Mouse (Mus musculus): ENCODE results near the gene Cntrob. TPM values are rescaled to one million over a fixed set of nuclear protein-coding genes. Genes with fewer than 3 reads are reported as not detected.
A peak's percentile ranks its signal among the peaks of the same experiment; 100 is the strongest.

Gene Cntrob
- polyA plus RNA-seq (2016; fragmentation: Nextera tagmentation; extraction: Ambion mirVana) = 39.9 TPM in 2 replicates

DNA sequence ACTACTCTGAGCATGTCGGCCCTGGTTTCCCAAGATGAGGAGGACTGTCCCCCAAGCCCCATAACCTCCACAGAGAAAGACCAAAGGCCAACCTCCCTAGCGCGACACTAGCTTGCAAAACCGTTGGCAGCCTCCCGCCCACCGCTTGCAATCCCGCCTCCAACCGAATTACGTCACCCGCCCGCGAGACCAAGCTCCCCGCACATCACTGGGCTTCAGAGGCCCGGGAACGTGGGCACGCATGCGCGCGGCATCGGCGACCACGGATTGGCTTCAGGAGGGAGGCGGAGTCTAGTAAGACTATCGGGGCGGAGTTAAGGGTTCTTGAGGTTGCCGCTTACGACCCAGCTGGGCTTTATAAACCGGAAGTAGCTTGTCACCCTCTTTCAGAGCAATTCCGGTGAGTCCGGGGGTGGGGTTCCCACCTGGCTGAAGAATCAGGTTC is at the start of gene Cntrob, which contains the start of gene Trappc1:
Gene Cntrob, minus strand, starts transcription at position 109 of the 445 bp plus-strand sequence.
Gene Trappc1, plus strand, starts transcription at position 314 of the 445 bp plus-strand sequence.
- peaks cover 25% of the 10 kb centered on the region for H3K36me3 ChIP-seq
- WGBS = under 1% methylated on average over 30 of the region's 30 CpGs
- peaks cover 25% of the 10 kb centered on the region for H3K27me3 ChIP-seq (ENCODE audit: low read depth, poor library complexity, severe bottlenecking)
- H3K4me1 ChIP-seq = peaks cover 67% of the 10 kb centered on the region
- DNase-seq (ENCODE audit: low spot score) = peak; percentile 100
- no peaks in the 10 kb centered on the region for H3K9me3 ChIP-seq (replicated peaks)
- peak within 1 kb of the TSS; percentile 73 for H3K4me3 ChIP-seq
- peak within 1 kb of the TSS; percentile 97 for H3K27ac ChIP-seq (replicated peaks)

DNA sequence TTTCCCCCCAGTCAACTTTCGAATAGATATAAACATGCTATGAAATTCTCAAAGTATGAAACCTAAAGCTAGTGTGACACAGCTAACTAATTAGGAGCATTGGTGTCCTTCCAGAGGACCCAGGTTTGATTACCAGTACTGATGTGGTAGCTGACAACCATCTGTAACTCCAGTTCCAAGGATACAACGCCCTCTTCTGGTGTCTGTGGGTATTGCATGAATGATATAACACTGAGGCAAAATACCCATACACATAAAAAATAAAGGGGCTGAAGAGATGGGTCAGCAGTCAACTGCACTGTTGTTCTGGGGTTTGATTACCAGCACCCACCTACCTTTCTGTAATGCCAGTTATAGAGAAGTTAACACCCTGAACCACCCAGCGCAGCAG is 49.2 kb upstream of the Cntrob start:
- 62% methylated on average over 3 of the region's 3 CpGs for WGBS
- no peaks in the 10 kb centered on the region for H3K9me3 ChIP-seq (replicated peaks)
- H3K4me3 ChIP-seq = no peak overlapping the region
- no peak for DNase-seq (ENCODE audit: low spot score)
- H3K27me3 ChIP-seq (ENCODE audit: low read depth, poor library complexity, severe bottlenecking) = no peaks in the 10 kb centered on the region
- H3K27ac ChIP-seq (replicated peaks) = no peak overlapping the region
- H3K4me1 ChIP-seq = peaks cover 55% of the 10 kb centered on the region
- peaks cover 51% of the 10 kb centered on the region for H3K36me3 ChIP-seq

DNA sequence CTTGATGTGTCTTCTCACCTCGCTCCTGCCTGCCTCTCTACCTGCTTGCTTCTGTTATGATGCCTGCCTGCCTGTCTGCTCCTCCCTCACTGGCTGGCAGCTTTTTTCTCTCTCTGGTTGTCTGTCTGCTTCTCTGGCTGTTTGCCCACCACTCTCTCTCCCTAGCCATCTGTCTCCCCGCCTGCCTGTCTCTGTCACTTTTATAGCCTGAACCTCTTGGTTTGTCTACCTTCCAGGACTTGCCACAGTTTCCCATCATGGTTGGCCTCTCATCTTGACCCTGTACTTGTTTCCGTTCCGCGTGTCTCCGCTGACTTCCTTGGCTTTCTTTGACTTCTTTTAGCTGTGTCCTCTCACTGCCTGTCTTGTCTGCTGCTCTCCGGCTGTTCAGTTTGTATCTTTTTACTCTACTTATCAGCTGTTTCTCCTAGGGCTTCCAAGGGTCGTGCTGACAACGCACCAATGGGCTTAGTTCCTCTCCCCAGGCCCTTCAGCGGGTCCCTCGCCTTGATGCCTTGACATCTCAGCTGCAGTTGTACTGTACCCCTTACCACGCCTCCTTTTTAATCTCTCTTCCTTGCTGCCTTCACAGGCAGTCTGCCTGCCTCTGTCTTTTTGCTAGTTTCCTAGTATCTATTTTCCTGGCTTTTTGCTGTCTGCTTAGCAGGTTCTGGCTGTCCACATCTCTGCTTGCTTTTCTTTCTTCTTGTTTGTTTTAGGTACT is 48.6 kb upstream of the Cntrob start:
- Histone ChIP-seq H3K36me3 (peaks cover 46% of the 10 kb centered on the region), H3K9me3 (replicated peaks) (no peaks in the 10 kb centered on the region), H3K4me3 (peak overlapping the region; percentile 97), H3K27me3 (ENCODE audit: low read depth, poor library complexity, severe bottlenecking) (no peaks in the 10 kb centered on the region), H3K4me1 (peaks cover 60% of the 10 kb centered on the region), H3K27ac (replicated peaks) (peak overlapping the region; percentile 82)
- no peak for DNase-seq (ENCODE audit: low spot score)
- 68% methylated on average over 12 of the region's 12 CpGs for WGBS

DNA sequence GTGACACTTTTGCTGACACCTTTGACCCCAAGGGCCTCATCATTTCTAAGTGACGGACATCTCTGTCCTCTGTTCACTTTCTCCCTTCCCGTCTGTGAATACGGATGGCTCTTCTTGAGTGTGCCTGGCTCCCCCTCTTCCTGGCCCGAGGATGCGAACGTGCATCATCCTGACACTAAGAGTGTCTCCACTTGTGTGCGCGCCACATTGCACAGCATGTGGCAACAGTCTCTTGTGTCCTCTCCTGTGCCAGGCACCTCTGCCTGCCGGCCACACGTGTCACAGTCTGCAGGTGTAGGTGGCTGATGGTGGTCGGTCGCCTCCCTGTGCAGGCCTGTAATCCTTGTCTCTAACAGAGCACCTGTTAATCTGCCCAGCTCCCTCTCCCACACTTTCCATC is 48.0 kb upstream of the Cntrob start:
- no peaks in the 10 kb centered on the region for H3K9me3 ChIP-seq (replicated peaks)
- H3K36me3 ChIP-seq = peaks cover 44% of the 10 kb centered on the region
- H3K27ac ChIP-seq (replicated peaks) = peak overlapping the region; percentile 82
- no peaks in the 10 kb centered on the region for H3K27me3 ChIP-seq (ENCODE audit: low read depth, poor library complexity, severe bottlenecking)
- peak overlapping the region; percentile 97 for H3K4me3 ChIP-seq
- H3K4me1 ChIP-seq = peaks cover 66% of the 10 kb centered on the region
- DNase-seq (ENCODE audit: low spot score) = no peak
- WGBS = 31% methylated on average over 12 of the region's 12 CpGs

DNA sequence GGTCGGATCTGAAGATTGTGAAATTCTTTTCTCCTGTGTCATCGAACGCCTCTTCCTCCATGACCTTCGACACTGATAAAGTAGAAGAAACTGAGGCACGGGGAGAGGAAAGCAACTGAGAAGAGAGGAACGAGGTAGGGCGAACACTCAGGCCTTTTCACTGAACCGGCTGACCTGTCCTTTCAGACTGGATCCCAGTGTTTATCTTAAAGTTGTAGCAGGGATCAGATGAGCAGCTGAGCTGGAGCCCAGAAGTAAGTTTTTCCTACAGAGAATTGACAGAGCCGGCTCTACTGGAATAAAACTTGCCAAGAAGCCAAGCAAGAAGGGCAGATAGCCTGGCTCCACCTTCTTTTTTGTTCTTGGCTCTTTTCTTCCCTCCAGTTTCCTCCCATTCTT is 47.2 kb upstream of the Cntrob start:
- peaks cover 74% of the 10 kb centered on the region for H3K4me1 ChIP-seq
- H3K27ac ChIP-seq (replicated peaks) = peak overlapping the region; percentile 82
- 17% methylated on average over 9 of the region's 9 CpGs for WGBS
- H3K4me3 ChIP-seq = peak overlapping the region; percentile 97
- no peak for DNase-seq (ENCODE audit: low spot score)
- no peaks in the 10 kb centered on the region for H3K27me3 ChIP-seq (ENCODE audit: low read depth, poor library complexity, severe bottlenecking)
- H3K36me3 ChIP-seq = peaks cover 37% of the 10 kb centered on the region
- no peaks in the 10 kb centered on the region for H3K9me3 ChIP-seq (replicated peaks)

DNA sequence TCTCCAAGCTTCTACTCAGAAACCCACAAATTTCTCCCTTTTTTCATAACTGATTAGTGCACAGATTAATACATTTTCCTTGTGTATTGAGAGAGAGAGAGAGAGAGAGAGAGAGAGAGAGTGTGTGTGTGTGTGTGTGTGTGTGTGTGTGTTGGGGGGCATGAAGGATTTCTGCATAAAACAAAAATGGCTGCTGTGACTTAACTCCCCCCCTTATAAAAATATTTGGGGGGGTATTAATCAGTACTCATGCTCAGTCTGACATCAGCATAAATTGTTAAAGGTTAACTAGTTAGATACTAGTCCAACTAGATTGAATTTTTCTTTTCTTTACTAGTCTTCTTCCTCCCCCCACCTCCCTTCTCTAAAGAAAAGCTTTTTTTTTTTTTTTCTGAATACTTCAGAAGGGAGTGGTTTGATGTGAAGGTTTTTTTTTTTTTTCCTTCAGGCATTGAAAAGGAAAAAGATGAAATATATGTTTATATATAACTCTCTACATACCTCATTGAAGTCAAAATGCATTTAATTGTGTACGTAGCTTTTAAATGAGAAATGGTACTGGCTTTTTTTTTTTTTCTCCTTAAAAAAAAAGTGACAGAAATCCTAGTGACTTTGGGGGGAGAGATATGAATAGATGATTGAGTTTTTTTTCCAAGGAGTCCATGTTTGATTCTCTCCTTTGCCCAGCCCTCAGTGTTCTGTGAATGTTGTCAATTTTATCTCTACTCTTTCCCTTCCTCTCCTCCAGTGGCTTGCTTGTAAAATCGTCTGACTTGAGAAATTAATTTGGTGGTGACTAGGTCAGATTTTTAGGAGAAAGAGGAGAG is 46.6 kb upstream of the Cntrob start:
- Histone ChIP-seq H3K36me3 (peaks cover 32% of the 10 kb centered on the region), H3K4me3 (peak overlapping the region; percentile 97), H3K4me1 (peaks cover 80% of the 10 kb centered on the region), H3K9me3 (replicated peaks) (no peaks in the 10 kb centered on the region), H3K27ac (replicated peaks) (peak overlapping the region; percentile 100), H3K27me3 (ENCODE audit: low read depth, poor library complexity, severe bottlenecking) (no peaks in the 10 kb centered on the region)
- WGBS = 38% methylated on average over 2 of the region's 2 CpGs
- DNase-seq (ENCODE audit: low spot score) = no peak

DNA sequence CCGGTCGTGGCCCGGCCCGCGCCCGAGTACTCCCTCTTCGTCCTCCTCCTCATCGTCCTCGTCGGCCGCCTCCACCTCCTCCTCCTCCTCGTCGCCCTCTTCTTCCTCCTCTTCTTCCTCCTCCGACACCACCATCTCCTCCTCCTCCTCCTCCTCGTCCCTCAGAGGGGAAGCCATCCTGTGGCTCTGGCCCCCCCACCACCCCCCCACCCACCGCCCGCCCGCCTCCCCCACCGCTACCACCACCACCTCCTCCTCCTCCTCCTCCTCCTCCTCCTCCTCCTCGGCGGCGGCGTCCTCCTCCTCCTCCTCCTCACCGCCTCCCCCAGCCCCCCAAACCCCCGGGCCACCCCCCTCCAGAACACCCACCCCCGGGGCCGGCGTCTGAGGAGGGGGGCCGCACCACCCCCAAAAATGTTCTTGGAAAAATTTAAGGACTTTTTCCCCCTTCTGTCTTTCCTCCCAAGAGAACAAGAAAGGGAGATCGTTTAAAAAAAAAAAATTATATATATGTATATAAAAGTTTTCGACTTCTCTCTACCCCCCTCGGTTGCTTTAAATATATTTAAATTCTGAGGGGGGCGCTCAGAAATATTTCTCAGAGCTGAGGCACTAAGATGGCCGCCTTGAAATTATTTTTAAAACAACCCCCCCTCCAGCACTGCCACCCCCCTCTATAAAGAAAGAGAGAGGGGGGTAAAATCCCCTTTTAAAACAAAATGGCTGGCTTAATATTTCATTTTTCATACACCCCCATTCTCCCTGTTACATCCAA is 45.8 kb upstream of the Cntrob start, which contains the start of gene Chd3:
Gene Chd3, minus strand, starts transcription at position 192 of the 775 bp plus-strand sequence.
- WGBS = 4% methylated on average over 16 of the region's 34 CpGs
- H3K4me1 ChIP-seq = peaks cover 88% of the 10 kb centered on the region
- no peaks in the 10 kb centered on the region for H3K9me3 ChIP-seq (replicated peaks)
- peak; percentile 63 for DNase-seq (ENCODE audit: low spot score)
- H3K27me3 ChIP-seq (ENCODE audit: low read depth, poor library complexity, severe bottlenecking) = no peaks in the 10 kb centered on the region
- peaks cover 27% of the 10 kb centered on the region for H3K36me3 ChIP-seq
- peak within 1 kb of the TSS; percentile 97 for H3K4me3 ChIP-seq
- peak within 1 kb of the TSS; percentile 100 for H3K27ac ChIP-seq (replicated peaks)

DNA sequence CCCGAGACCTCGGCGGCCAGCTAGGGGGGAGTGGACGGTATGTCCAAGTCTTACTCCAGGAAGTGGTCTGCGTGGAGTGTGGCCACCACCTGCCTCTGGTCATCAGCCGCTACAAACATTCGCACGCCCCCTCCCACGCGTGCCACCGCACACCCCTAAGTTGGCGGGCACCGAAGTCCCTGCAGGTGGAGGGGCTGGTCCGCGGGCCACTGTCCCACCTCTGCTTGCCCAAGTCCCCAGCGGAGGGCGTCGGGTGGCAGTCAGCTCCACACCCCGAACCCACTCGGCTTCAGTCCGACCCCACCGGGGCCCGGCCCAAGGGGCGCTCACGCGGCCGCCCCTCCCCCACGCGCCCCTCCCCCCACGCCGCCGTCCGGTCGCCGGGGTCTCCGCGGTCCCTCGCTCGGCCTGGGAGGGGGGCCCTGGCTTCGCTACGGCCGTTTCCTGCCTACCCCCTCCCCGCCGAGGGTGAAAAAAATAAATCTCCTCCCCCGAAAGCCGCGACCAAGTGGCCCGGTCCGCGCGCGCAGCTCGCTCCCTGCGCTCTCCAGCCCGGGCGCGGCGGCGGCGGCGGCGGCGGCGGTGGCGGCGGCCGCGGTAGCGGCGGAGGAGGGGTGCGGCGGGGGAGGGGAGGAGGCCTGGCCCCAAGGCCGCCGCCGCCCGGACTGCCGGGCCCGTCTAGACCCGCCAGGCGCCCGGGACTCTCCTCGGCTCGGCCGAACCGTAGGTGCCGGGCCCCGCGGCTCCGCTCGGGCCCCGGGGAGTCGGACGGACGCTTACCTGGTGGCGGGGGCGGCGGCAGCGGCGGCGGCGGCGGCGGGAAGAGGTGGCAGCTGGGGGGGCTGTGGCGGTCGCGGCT is 45.0 kb upstream of the Cntrob start:
- Histone ChIP-seq H3K27ac (replicated peaks) (peak overlapping the region; percentile 100), H3K27me3 (ENCODE audit: low read depth, poor library complexity, severe bottlenecking) (no peaks in the 10 kb centered on the region), H3K36me3 (peaks cover 27% of the 10 kb centered on the region), H3K9me3 (replicated peaks) (no peaks in the 10 kb centered on the region), H3K4me3 (peak overlapping the region; percentile 97), H3K4me1 (peaks cover 85% of the 10 kb centered on the region)
- peak; percentile 73 for DNase-seq (ENCODE audit: low spot score)
- WGBS = under 1% methylated on average over 84 of the region's 106 CpGs

DNA sequence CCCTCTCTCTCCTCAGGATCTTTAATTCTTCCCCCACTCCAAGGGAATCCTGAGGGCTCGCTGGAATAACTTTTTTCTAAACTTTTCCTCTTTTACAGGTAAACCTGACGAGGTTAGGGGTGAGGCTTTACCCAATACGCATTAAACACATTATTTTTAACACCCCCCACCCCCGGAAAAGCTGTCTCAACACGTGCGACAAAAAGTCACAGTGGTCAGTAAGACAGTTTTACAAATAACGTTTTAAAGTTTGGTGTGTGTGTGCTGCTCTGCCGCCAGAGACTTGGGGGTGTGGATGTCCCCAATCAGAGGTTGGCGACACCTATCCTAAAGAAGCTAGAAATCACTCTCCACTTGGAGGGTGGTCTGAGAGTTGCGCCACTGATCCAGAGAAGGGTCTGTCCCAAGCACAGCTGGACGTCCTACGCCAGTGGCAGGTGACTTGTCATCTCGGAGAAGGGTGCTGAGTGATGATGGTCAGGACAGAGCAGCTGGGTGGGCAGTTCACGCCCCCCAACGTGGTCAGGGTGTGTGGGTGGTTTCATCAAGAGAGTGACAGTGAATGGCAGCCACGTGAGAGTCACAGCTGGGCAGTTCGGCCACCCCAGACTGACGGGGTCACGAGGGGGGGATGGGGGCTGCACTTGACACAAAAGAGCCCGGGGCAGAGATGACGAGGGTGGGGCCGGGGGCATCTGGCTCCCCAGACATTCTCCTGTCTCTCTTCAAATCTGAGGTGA is 44.2 kb upstream of the Cntrob start:
- WGBS = 1% methylated on average over 22 of the region's 22 CpGs
- H3K4me1 ChIP-seq = peaks cover 82% of the 10 kb centered on the region
- peaks cover 27% of the 10 kb centered on the region for H3K36me3 ChIP-seq
- no peaks in the 10 kb centered on the region for H3K27me3 ChIP-seq (ENCODE audit: low read depth, poor library complexity, severe bottlenecking)
- H3K9me3 ChIP-seq (replicated peaks) = no peaks in the 10 kb centered on the region
- H3K4me3 ChIP-seq = peak overlapping the region; percentile 97
- DNase-seq (ENCODE audit: low spot score) = peak; percentile 85
- peak overlapping the region; percentile 100 for H3K27ac ChIP-seq (replicated peaks)

DNA sequence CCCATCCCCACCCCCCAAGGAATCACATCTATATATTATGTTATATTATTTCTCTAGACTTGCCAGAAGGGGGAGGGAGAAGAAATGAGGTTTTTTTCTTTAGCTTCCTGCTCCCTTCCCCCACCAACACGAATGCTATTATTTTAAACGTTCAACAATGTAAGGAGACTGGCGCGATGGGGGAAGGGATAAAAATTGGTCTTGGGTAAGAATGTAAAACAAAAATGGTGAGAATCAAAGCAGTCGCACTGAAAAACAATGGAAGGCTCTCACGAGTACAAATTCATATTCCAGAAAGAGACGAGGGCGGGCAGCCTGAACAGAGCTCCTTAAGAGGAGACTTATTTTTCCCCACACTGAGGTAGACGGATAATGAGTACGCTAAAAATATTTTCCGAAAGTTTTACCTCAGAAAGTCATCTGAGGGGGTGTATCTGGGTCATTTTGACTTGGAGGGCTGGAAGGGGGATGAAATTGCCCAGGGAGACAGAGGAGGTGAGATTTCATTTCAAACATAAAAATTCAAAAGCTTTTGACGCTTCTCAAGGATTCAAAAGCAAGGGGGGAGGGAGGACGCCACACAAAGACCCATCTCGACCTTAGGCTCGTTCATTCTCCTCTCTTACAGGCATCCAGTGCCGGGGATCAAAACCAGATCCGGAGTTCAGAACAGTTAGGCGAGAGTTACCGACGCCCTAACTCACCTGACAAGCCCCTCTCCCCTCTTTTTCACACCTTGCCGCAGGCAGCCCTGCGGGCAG is 43.5 kb upstream of the Cntrob start:
- H3K4me3 ChIP-seq = peak overlapping the region; percentile 97
- DNase-seq (ENCODE audit: low spot score) = peak; percentile 46
- no peaks in the 10 kb centered on the region for H3K9me3 ChIP-seq (replicated peaks)
- H3K27me3 ChIP-seq (ENCODE audit: low read depth, poor library complexity, severe bottlenecking) = no peaks in the 10 kb centered on the region
- under 1% methylated on average over 22 of the region's 22 CpGs for WGBS
- peaks cover 79% of the 10 kb centered on the region for H3K4me1 ChIP-seq
- H3K27ac ChIP-seq (replicated peaks) = peak overlapping the region; percentile 100
- peaks cover 27% of the 10 kb centered on the region for H3K36me3 ChIP-seq

Measured in midbrain, embryonic 10.5 days (tissue).